Mouse (Mus musculus): ENCODE measurements at regions not wholly inside any gene's neighbourhood (a gene's known extent, or its start where the extent isn't known, plus 50 kb on each side); places are given as distances from the start of the nearest gene placed in this dataset.

DNA sequence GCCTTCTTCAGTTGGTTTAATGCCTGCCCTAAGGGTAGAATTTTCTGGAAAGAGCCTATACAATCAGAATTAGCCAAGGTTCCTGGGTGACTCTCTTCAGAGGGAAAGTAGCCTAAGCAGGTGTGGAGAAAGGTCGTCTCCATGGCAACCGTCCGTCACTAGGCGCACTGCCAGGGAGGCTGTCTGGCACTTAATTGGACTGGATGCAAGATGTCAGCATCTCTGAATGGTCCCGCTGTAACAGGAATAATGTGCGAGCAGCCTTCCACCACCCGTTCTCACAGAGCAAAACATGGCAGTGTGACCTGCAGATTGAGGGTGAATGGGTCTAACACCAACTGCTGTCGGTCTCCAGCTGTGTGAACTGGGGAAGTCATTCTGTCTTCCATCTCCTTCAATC is 389.6 kb upstream of the Hnrnpa3 start:
- WGBS = 58% methylated on average over 8 of the region's 8 CpGs
- H3K36me3 ChIP-seq (ENCODE audit: control insufficient read depth, insufficient read depth, low read length) = no peaks in the 10 kb centered on the region
- ATAC-seq (ENCODE audit: low FRiP score, low TSS enrichment) = no peak

DNA sequence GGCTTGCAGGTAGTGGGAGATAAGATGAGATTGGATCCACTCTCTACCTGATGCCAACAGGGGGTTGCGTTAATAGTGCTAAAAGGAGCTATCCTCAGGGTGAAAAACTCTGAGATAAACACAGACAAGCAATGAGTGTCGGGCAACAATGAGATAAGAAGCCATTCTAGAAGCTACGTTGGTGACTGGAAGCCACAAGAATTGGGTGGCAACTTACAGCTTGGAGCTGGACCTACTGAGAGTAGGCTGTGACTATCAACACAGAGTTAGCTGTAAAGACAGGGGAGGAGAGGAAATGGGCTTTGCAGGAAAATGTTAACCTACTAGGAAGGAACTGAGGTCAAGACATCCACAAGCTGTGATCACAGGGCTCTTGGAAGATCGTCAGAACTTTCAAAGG is 388.9 kb upstream of the Hnrnpa3 start:
- no peaks in the 10 kb centered on the region for H3K9me3 ChIP-seq (ENCODE audit: control insufficient read depth, low read length)
- ATAC-seq (ENCODE audit: low FRiP score, low TSS enrichment) = no peak
- H3K27me3 ChIP-seq (ENCODE audit: control insufficient read depth, insufficient read depth, low read length) = no peaks in the 10 kb centered on the region
- H3K4me2 ChIP-seq (replicated peaks; ENCODE audit: low read depth) = no peak overlapping the region
- no peaks in the 10 kb centered on the region for H3K4me1 ChIP-seq (replicated peaks; ENCODE audit: control insufficient read depth, insufficient read depth)
- WGBS = 66% methylated on average over 4 of the region's 4 CpGs
- H3K36me3 ChIP-seq (ENCODE audit: control insufficient read depth, insufficient read depth, low read length) = no peaks in the 10 kb centered on the region
- no peak for TF ChIP-seq EP300 (optimal IDR thresholded peaks at IDR 0.05)
- no peak for TF ChIP-seq CTCF (IDR thresholded peaks at IDR 0.05; ENCODE audit: low read depth)
- H3K4me3 ChIP-seq (ENCODE audit: low read depth, low read length) = no peak overlapping the region
- H3K27ac ChIP-seq (replicated peaks) = no peak overlapping the region
- no peak overlapping the region for H3K9ac ChIP-seq (ENCODE audit: low read length)
- DNase-seq (ENCODE audit: low spot score) = no peak

More for the DNA sequence above, 389.6 kb upstream of the Hnrnpa3 start:
- H3K27me3 ChIP-seq (ENCODE audit: control insufficient read depth, insufficient read depth, low read length) = no peaks in the 10 kb centered on the region
- H3K9ac ChIP-seq (ENCODE audit: low read length) = no peak overlapping the region
- no peak for TF ChIP-seq EP300 (optimal IDR thresholded peaks at IDR 0.05)
- TF ChIP-seq CTCF (IDR thresholded peaks at IDR 0.05; ENCODE audit: low read depth) = no peak
- H3K4me1 ChIP-seq (replicated peaks; ENCODE audit: control insufficient read depth, insufficient read depth) = no peaks in the 10 kb centered on the region
- H3K4me2 ChIP-seq (replicated peaks; ENCODE audit: low read depth) = no peak overlapping the region
- peak; percentile 15 for DNase-seq (ENCODE audit: low spot score)
- no peak overlapping the region for H3K27ac ChIP-seq (replicated peaks)
- H3K9me3 ChIP-seq (ENCODE audit: control insufficient read depth, low read length) = no peaks in the 10 kb centered on the region
- H3K4me3 ChIP-seq (ENCODE audit: low read depth, low read length) = no peak overlapping the region

DNA sequence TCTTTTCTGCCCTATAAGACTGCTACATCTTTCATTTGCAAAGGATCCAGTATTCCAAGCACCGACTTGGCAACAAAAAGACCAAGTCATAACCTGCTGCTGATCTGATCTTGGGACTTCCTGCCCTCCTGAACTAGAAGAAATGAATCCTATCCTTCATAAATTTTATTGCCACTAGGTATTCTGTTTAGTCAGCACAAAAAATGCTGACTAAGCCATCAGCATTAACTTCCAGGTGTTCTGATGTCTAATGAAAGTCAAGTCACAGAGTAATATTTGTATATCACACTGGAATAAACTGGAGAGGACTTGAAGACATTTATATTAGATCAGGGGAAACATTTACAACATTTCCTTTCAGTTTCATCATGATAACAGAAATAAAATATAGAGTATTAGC is 371.2 kb upstream of the Hnrnpa3 start:
- Histone ChIP-seq H3K9ac (ENCODE audit: low read length) (no peak overlapping the region), H3K4me2 (replicated peaks; ENCODE audit: low read depth) (no peak overlapping the region), H3K27ac (replicated peaks) (no peak overlapping the region), H3K4me1 (replicated peaks; ENCODE audit: control insufficient read depth, insufficient read depth) (no peaks in the 10 kb centered on the region), H3K27me3 (ENCODE audit: control insufficient read depth, insufficient read depth, low read length) (no peaks in the 10 kb centered on the region), H3K9me3 (ENCODE audit: control insufficient read depth, low read length) (no peaks in the 10 kb centered on the region), H3K36me3 (ENCODE audit: control insufficient read depth, insufficient read depth, low read length) (no peaks in the 10 kb centered on the region), H3K4me3 (ENCODE audit: low read depth, low read length) (no peak overlapping the region)
- TF ChIP-seq CTCF (IDR thresholded peaks at IDR 0.05; ENCODE audit: low read depth) = no peak
- TF ChIP-seq EP300 (optimal IDR thresholded peaks at IDR 0.05) = no peak
- ATAC-seq (ENCODE audit: low FRiP score, low TSS enrichment) (no peak), DNase-seq (ENCODE audit: low spot score) (no peak)
- 95% methylated on average over 1 of the region's 1 CpGs for WGBS

DNA sequence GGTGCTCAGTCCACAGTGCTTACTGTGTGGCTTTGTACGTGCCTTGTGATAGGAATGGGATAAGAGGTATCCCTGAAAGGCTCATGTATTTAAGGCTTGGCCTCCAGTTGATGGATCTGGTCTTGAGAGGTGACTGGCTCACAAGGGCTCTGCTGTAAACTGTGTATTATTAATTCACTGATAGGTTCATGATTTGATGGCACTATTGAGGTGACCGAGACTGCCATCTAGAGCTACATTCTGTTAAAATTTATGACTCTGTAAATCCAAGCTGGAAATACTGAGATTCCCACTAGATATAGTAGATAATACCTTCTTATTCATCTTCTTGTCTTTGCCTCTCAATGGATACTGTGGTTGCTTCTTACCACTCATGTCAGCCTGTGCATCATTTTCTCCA is 367.4 kb upstream of the Hnrnpa3 start:
- Histone ChIP-seq H3K36me3 (ENCODE audit: control insufficient read depth, insufficient read depth, low read length) (no peaks in the 10 kb centered on the region), H3K4me1 (replicated peaks; ENCODE audit: control insufficient read depth, insufficient read depth) (no peaks in the 10 kb centered on the region), H3K9me3 (ENCODE audit: control insufficient read depth, low read length) (no peaks in the 10 kb centered on the region), H3K9ac (ENCODE audit: low read length) (no peak overlapping the region), H3K27ac (replicated peaks) (no peak overlapping the region), H3K27me3 (ENCODE audit: control insufficient read depth, insufficient read depth, low read length) (no peaks in the 10 kb centered on the region), H3K4me2 (replicated peaks; ENCODE audit: low read depth) (no peak overlapping the region), H3K4me3 (ENCODE audit: low read depth, low read length) (no peak overlapping the region)
- 84% methylated on average over 2 of the region's 2 CpGs for WGBS
- ATAC-seq (ENCODE audit: low FRiP score, low TSS enrichment) (no peak), DNase-seq (ENCODE audit: low spot score) (no peak)
- TF ChIP-seq EP300 (optimal IDR thresholded peaks at IDR 0.05) = no peak
- no peak for TF ChIP-seq CTCF (IDR thresholded peaks at IDR 0.05; ENCODE audit: low read depth)

DNA sequence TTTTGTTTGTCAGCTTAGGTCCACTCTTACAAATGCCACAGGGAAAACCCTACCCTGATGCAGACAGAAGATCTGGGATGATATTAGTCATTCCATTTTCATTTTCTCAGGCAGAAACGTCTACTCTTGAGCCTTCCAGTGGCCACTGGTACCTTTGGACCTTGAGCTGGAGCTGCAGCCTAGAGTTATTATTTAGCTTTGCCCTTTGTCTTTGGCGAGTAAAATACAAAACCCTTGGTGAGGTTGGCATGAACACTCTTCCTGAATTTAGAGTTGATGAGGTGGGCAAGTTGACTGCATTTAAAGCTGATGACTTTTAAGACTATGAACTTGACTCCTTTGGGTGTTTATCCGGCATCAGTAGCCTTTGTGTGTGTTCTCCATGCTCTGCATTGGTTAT is 352.2 kb upstream of the Hnrnpa3 start:
- H3K9me3 ChIP-seq (ENCODE audit: control insufficient read depth, low read length) = no peaks in the 10 kb centered on the region
- DNase-seq (ENCODE audit: low spot score) (no peak), ATAC-seq (ENCODE audit: low FRiP score, low TSS enrichment) (no peak)
- H3K36me3 ChIP-seq (ENCODE audit: control insufficient read depth, insufficient read depth, low read length) = no peaks in the 10 kb centered on the region
- H3K27ac ChIP-seq (replicated peaks) = no peak overlapping the region
- no peak overlapping the region for H3K9ac ChIP-seq (ENCODE audit: low read length)
- no peak overlapping the region for H3K4me3 ChIP-seq (ENCODE audit: low read depth, low read length)
- WGBS = 79% methylated on average over 3 of the region's 3 CpGs
- TF ChIP-seq EP300 (optimal IDR thresholded peaks at IDR 0.05) (no peak), CTCF (IDR thresholded peaks at IDR 0.05; ENCODE audit: low read depth) (no peak)
- no peaks in the 10 kb centered on the region for H3K4me1 ChIP-seq (replicated peaks; ENCODE audit: control insufficient read depth, insufficient read depth)
- no peaks in the 10 kb centered on the region for H3K27me3 ChIP-seq (ENCODE audit: control insufficient read depth, insufficient read depth, low read length)
- no peak overlapping the region for H3K4me2 ChIP-seq (replicated peaks; ENCODE audit: low read depth)

DNA sequence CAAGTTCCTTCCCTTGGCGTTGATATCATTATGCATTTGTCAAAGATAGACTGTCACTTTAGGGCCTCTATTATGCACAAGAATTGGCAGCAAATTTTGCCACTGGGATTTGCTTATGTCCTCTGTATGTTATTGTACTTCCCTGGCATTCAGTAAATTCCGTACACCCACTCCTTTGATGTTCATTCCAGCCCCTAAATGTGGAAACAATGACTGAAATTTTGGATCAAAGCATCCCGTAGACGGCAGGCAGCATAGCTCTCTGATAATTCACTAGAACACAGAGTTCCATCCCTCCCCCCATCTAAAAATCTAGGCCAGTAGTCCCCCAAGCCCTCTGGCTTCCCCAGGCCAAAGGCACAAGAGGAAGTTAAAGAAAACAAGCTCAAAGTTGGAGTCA is 347.9 kb upstream of the Hnrnpa3 start:
- Histone ChIP-seq H3K9me3 (ENCODE audit: control insufficient read depth, low read length) (no peaks in the 10 kb centered on the region), H3K4me3 (ENCODE audit: low read depth, low read length) (no peak overlapping the region), H3K27me3 (ENCODE audit: control insufficient read depth, insufficient read depth, low read length) (no peaks in the 10 kb centered on the region), H3K9ac (ENCODE audit: low read length) (no peak overlapping the region), H3K36me3 (ENCODE audit: control insufficient read depth, insufficient read depth, low read length) (no peaks in the 10 kb centered on the region), H3K4me1 (replicated peaks; ENCODE audit: control insufficient read depth, insufficient read depth) (no peaks in the 10 kb centered on the region), H3K4me2 (replicated peaks; ENCODE audit: low read depth) (no peak overlapping the region), H3K27ac (replicated peaks) (no peak overlapping the region)
- no peak for DNase-seq (ENCODE audit: low spot score)
- no peak for ATAC-seq (ENCODE audit: low FRiP score, low TSS enrichment)
- WGBS = 47% methylated on average over 4 of the region's 4 CpGs
- TF ChIP-seq EP300 (optimal IDR thresholded peaks at IDR 0.05) (no peak), CTCF (IDR thresholded peaks at IDR 0.05; ENCODE audit: low read depth) (no peak)

Data from stomach, postnatal 0 days (tissue).